Mouse (Mus musculus) ES-CJ7 (cell line): Measurements from ENCODE around the gene Htr5a.

Experiments
- DNase-seq: peaks from one replicate; pipeline ENCODE4 v3.0.0; 2011; ENCODE audit warnings: low read depth, low spot score

The Htr5a gene

GRCm38 (mm10) chr5:27881261-27881660, 39.3 kb downstream of the Htr5a start:
- no peak for DNase-seq

DNA sequence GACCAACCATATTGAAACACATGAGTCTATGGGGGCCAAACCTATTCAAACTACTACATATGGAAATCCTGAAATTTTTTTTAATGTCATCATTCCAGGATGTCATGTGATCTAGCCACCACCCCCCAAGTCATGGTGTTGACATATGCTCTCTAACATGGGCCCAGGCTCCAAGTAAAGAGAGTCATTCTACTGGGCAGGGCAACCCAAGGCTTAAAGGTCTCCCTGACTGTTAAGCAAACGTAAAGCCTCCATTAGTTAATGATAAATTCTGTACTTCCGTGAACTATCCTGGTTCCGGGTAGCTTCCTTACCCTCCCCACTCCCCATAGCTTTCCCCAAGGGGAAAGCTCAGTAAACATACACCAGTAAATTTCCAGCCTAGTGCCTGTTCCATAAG, 46.1 kb downstream of the Htr5a start:
- no peak for DNase-seq

DNA sequence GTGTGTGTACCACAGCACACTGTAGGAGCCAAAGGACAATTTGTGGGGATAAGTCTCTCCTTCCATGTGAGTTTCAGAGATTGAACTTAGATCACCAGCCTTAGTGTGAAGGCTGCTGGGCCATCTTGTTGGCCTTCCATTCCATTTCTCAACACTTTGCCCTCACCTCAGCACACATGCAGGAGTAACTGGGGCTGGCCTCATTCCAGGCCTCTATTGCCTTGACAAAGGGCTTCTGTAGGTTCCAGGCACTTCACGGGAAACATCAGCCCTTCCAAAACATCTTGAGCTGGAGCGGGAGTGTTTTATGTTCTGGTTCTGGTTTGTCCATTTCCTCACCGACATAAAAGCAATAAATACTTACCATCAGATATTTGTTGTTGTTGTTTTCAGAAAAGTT, 54.0 kb downstream of the Htr5a start:
- DNase-seq: no peak

DNA sequence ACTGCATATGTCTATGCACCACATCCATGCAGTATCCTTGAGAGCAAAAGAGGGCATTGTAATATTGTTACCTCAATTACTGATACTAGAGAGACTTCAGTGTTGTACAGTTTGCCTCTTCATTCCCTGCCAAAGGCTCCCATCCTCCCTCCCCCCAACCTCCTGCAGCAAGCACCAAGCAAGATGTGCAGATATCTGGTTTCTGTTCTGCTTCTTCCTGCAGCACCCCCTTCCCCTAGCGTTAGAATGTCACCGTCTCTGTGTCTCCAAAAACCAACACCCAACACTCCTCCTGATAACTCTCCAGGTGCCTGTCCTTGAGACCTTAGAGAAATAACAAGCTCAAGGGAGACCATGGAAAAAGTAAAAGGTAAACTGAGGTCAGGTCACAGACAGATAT, 57.8 kb downstream of the Htr5a start:
- no peak for DNase-seq

DNA sequence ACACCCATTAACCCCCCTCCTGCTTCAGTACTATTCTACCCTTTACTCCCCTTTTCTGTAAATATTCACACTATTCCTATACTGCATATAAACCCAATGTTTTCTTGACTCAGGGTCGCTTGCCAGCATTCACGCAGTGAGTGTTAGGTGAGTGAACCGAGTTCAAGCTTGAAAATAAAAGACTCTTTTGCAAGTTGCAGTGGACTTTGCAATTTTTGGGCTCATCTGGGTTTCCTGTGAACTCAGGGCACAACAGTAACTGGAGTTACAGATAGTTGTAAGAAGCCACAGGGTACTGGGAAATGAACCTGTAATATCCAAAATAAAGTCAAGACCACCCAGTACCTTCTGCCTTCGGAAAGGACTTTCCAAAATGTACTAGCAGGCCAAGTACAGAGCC, 58.2 kb downstream of the Htr5a start:
- no peak for DNase-seq
